Mouse (Mus musculus) neural tube, embryonic 15.5 days (tissue): ENCODE results near the gene Slc35f1. TPM values are rescaled to one million over a fixed set of nuclear protein-coding genes. Genes with fewer than 3 reads are reported as not detected.

ENCODE experiments used
- ATAC-seq: fragments of 200-750 bp; cut with Nextera tagmentation; 2 replicates; pipeline ENCODE4 v1.8.0; 2017; ENCODE audit warnings: mild to moderate bottlenecking, moderate TSS enrichment, moderate library complexity; ENCODE audit not compliant: low FRiP score
- H3K27ac ChIP-seq: fragments of 300-500 bp; sonication (generic); replicated peaks from 2 replicates; pipeline ENCODE4 v1.5.1; 2015; ENCODE audit warnings: mild to moderate bottlenecking, inconsistent platforms
- H3K27me3 ChIP-seq: fragments of 300-500 bp; sonication (generic); replicated peaks from 2 replicates; pipeline ENCODE4 v1.6.1; 2015; ENCODE audit warnings: inconsistent platforms
- H3K36me3 ChIP-seq: fragments of 300-500 bp; sonication (generic); 2 replicates; pipeline ENCODE4 v1.6.1; 2015; ENCODE audit warnings: inconsistent platforms
- H3K4me1 ChIP-seq: fragments of 300-500 bp; sonication (generic); 2 replicates; pipeline ENCODE4 v1.6.1; 2015; ENCODE audit warnings: inconsistent platforms
- H3K4me2 ChIP-seq: fragments of 300-500 bp; sonication (generic); 2 replicates; pipeline ENCODE4 v1.6.1; 2015; ENCODE audit warnings: inconsistent platforms, mild to moderate bottlenecking, moderate library complexity
- H3K4me3 ChIP-seq: fragments of 300-500 bp; sonication (generic); replicated peaks from 2 replicates; pipeline ENCODE4 v1.5.1; 2015; ENCODE audit warnings: mild to moderate bottlenecking, inconsistent platforms
- H3K9ac ChIP-seq: fragments of 300-500 bp; sonication (generic); replicated peaks from 2 replicates; pipeline ENCODE4 v1.6.1; 2015; ENCODE audit warnings: mild to moderate bottlenecking, inconsistent platforms
- H3K9me3 ChIP-seq: fragments of 300-500 bp; sonication (generic); replicated peaks from 2 replicates; pipeline ENCODE4 v1.6.1; 2016; ENCODE audit warnings: inconsistent platforms
- WGBS: fragments of 180-500 bp; shearing (Covaris S2); methylation state at CpG from one replicate; pipeline ENCODE4 v1.1.7; 2015; ENCODE audit warnings: mixed read lengths; 5-methylcytosine and 5-hydroxymethylcytosine counted together
- polyA plus RNA-seq: library from polyadenylated mRNA; unstranded; fragments of >200 nt; fragmentation: Nextera tagmentation; extraction: Ambion mirVana; gene quantifications from 2 replicates; pipeline ENCODE4 v1.2.1, GENCODE M21; 2015

Slc35f1 gene
- polyA plus RNA-seq, 1 experiment from 2014 or later, result 36.0 TPM

DNA sequence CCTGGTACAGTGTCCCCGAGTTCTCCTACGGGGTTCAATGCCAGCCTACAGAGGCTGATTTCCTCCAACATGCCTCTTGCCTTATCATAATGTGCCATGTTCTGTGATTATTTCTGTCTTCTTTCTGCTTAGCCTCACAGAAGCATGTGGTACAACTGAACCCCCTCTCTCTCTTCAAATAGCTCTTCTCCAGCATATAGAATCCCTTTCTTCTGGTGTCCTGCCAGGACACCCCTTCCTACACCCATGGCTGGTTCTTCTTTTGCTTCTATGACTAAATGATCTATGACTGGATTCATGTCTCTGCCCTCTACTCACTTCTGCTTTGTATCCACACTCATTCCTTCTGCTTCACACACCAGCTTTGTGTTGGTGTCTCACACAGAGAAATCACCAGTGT is 430.3 kb downstream of the Slc35f1 start:
- Histone ChIP-seq H3K36me3 (no peaks in the 10 kb centered on the region), H3K9me3 (no peaks in the 10 kb centered on the region), H3K4me3 (no peak overlapping the region), H3K4me2 (no peak overlapping the region), H3K4me1 (peaks cover 5% of the 10 kb centered on the region; the same call in 1 of the 2 replicates), H3K27me3 (no peaks in the 10 kb centered on the region), H3K9ac (no peak overlapping the region), H3K27ac (no peak overlapping the region)
- WGBS, result 91% methylated on average over 2 of the region's 2 CpGs
- ATAC-seq, result no peak

DNA sequence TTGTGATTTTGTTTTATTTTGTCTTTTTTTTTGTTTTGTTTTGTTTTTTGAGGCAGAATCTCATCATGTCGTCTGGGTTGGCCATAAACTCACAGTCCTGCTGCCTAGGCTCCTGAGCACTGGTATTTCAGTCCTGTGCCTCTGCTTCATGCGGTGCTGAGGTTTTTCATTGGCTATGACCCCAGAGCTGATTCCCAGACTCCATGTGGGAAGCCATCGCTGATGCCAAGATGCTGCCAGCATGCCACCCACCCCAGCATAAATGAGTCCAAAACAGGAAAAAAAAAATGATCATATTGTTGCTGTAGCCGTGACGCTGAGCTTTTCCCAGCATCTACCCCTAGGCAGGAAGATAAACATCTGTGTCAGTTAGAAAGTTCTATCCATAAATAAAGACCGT is 434.0 kb downstream of the Slc35f1 start:
- ATAC-seq, result peak; percentile 41; the same call in 1 of the 2 replicates
- no peak overlapping the region for H3K4me3 ChIP-seq
- no peaks in the 10 kb centered on the region for H3K4me1 ChIP-seq
- no peak overlapping the region for H3K4me2 ChIP-seq
- H3K9me3 ChIP-seq, result no peaks in the 10 kb centered on the region
- no peak overlapping the region for H3K9ac ChIP-seq
- 66% methylated on average over 6 of the region's 6 CpGs for WGBS
- H3K27ac ChIP-seq, result no peak overlapping the region
- no peaks in the 10 kb centered on the region for H3K36me3 ChIP-seq
- H3K27me3 ChIP-seq, result no peaks in the 10 kb centered on the region

DNA sequence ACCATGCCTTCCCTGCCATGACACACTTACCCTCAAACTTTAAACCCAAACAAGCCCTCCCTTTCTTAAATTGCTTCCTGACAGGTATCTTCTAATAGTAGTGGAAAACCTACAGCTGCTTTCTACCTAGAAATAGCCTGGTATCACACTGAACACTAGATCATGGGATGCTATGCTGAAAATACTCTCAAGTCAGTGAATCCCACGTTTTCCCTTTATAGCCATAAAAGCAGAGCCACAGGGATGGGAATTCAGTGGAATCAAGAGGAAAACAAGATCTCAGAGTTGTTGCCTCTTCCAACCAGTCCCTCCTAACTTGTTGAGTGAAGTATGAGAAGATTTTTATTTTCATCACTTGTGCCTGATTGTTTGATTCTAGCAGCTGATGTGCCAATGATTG is 442.4 kb downstream of the Slc35f1 start:
- H3K4me2 ChIP-seq, result no peak overlapping the region
- no peak for ATAC-seq
- no peaks in the 10 kb centered on the region for H3K27me3 ChIP-seq
- H3K9me3 ChIP-seq, result no peaks in the 10 kb centered on the region
- WGBS, result 57% methylated on average over 1 of the region's 1 CpGs
- H3K9ac ChIP-seq, result no peak overlapping the region
- H3K4me3 ChIP-seq, result no peak overlapping the region
- no peaks in the 10 kb centered on the region for H3K4me1 ChIP-seq
- H3K27ac ChIP-seq, result no peak overlapping the region
- H3K36me3 ChIP-seq, result no peaks in the 10 kb centered on the region

DNA sequence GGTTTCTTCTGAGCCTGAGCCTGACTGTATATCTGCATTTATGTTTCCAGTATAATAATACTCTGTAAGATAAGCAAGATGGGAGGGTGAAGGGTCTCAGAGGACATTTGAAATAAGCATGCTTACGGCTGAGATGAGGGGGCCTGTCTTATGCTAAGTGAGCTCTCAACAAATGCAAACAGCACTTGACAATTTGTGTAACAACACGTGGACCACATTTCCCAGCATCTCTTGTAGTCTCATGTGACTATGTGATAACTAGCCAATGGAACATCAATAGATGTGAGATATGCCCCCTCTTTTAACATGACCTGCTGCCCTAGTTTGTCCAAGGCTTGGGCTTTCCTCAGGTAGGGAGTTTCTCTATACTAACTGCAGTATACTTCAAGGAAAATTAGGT is 460.0 kb downstream of the Slc35f1 start:
- H3K4me3 ChIP-seq, result no peak overlapping the region
- ATAC-seq, result no peak
- H3K4me1 ChIP-seq, result no peaks in the 10 kb centered on the region
- no peaks in the 10 kb centered on the region for H3K36me3 ChIP-seq
- 74% methylated on average over 2 of the region's 2 CpGs for WGBS
- no peak overlapping the region for H3K9ac ChIP-seq
- H3K27ac ChIP-seq, result no peak overlapping the region
- H3K27me3 ChIP-seq, result no peaks in the 10 kb centered on the region
- H3K4me2 ChIP-seq, result no peak overlapping the region
- H3K9me3 ChIP-seq, result no peaks in the 10 kb centered on the region

DNA sequence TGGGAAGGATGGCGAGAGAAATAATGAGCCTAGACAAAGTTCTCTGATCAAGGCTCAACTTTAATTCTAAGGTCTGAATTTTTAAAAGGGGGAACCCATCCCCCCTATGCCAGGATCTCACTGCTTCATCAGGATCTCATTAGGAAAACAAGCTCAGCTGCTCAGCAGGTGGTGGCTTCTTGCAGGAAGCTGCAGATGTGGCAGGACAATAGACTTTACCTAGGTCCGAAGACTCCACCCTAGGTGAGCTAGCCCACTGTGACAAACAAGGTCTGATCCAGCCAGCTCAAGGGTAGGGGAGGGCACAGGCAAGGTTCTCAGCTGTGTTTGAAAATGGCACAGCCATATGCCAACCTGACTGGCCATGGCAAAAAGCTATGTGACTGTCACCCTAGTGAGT is 460.6 kb downstream of the Slc35f1 start:
- 80% methylated on average over 2 of the region's 2 CpGs for WGBS
- H3K36me3 ChIP-seq, result no peaks in the 10 kb centered on the region
- H3K27me3 ChIP-seq, result no peaks in the 10 kb centered on the region
- ATAC-seq, result no peak
- H3K4me2 ChIP-seq, result no peak overlapping the region
- no peaks in the 10 kb centered on the region for H3K9me3 ChIP-seq
- H3K4me1 ChIP-seq, result no peaks in the 10 kb centered on the region
- no peak overlapping the region for H3K9ac ChIP-seq
- H3K27ac ChIP-seq, result no peak overlapping the region
- no peak overlapping the region for H3K4me3 ChIP-seq

DNA sequence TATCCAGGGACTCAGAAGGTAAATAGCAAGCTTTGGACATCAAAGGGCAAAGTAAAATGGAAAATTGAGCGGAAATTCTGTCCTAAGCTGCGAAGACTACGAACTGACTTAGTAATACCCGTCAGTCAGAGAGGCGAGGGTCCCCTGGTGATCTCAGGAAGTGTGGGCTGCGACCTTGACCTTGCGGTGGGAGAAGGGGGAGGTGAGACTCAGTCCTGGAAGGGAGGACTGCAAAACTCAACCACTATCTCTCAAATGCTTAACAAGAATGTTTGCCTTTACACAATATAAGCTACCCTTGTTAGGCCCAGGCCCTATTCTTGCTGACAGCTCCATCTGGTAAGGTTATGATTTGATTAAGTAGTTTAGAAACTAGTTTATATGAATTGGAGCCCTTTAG is 466.0 kb downstream of the Slc35f1 start:
- no peaks in the 10 kb centered on the region for H3K36me3 ChIP-seq
- no peak overlapping the region for H3K4me3 ChIP-seq
- no peaks in the 10 kb centered on the region for H3K9me3 ChIP-seq
- H3K4me2 ChIP-seq, result no peak overlapping the region
- WGBS, result 65% methylated on average over 7 of the region's 7 CpGs
- no peaks in the 10 kb centered on the region for H3K4me1 ChIP-seq
- ATAC-seq, result no peak
- H3K27me3 ChIP-seq, result no peaks in the 10 kb centered on the region
- H3K9ac ChIP-seq, result no peak overlapping the region
- H3K27ac ChIP-seq, result no peak overlapping the region

DNA sequence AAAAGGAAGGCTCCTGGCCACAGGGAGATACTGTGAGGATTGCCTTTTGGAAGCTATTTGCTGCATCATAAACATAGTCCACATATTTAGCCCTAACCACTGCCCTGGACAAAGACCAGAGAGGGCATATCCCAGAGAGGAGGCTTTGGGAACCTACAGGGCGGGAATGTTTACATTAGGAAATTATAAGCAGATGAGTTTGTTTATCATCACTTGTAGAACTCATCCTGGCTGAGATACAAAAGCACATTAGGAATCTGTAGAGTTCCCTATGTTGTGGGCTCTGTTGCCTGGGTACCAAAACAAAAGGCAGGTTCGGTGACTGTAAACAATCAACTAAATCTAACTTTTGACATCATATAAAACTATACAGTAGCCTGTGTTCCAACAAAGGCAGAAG is 467.4 kb downstream of the Slc35f1 start:
- H3K9ac ChIP-seq, result no peak overlapping the region
- no peaks in the 10 kb centered on the region for H3K4me1 ChIP-seq
- no peak overlapping the region for H3K27ac ChIP-seq
- no peak overlapping the region for H3K4me3 ChIP-seq
- no peak overlapping the region for H3K4me2 ChIP-seq
- H3K36me3 ChIP-seq, result no peaks in the 10 kb centered on the region
- no peaks in the 10 kb centered on the region for H3K9me3 ChIP-seq
- no peak for ATAC-seq
- 86% methylated on average over 2 of the region's 2 CpGs for WGBS
- no peaks in the 10 kb centered on the region for H3K27me3 ChIP-seq
